Mouse (Mus musculus) urinary bladder, postnatal 25 days (tissue): ENCODE measurements around the gene Gm49366.
"Not testable (repeated sequence)": the region's sequence is repeated elsewhere in the genome, so short reads cannot be mapped to it uniquely, and the experiment has no call there.

ENCODE experiments used
- DNase-seq: peaks from one replicate; pipeline ENCODE4 v3.0.0; 2022; ENCODE audit warnings: low spot score

Gm49366 gene

GRCm38 (mm10) chr12:84032854-84033253 lies 5.9 kb upstream of the Gm49366 start:
- DNase-seq = no peak

DNA sequence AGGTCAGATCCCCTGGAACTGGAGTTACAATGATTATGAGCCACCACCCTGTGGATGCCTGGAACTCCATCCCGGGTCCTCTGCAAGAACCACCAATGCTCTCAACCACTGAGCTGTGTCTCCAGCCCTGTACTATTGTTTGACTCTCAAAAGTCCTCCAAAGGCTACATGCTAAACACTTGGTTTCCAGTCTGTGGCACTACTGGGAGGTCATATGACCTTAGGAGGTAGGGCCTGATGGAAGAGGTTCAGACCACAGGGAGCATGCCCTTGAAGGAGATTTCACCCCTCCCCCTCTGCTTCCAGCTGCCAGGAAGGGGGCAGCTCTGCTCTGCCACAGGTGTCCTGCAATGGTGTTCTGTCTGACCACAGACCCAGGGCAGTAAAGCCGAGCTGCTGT lies 5.4 kb upstream of the Gm49366 start:
- not testable (repeated sequence) for DNase-seq

DNA sequence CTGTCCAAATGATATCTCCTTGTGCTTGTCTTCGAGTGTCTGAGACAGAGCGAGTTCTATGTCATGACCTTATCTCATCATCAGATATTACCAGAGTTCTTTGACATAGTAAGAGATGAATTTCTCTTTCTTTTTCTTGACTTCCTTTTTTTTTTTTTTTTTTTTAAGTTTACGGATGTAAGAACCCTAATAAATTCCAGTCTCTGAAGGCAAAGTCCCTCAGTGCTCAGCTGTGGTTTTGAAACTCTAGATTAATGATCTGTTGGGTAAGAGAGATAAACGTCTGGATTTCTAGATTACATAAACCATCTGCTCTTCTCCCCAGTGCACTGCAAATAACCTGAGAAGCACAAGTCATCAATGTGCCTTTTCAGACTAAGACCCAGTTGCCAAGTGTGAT lies 4.6 kb upstream of the Gm49366 start:
- DNase-seq = no peak

DNA sequence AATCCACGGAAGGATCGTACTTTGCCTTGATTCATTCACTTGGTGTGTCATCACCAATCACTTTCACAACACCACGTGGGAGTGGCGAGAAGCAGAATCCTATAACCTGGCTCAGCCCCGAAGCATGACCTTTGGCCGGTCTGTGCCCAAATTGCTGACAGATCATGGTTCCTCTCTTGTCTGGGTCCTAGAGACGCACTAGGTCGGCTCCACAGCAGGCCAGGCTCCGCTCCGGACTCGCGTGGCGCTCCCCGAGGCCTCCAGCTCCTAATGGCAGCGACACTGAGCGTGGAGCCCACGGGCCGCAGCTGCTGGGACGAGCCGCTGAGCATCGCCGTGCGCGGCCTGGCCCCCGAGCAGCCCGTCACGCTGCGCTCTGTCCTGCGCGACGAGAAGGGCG lies 494 bp upstream of the Gm49366 start, which contains the start of gene Acot4:
TSS of gene Acot4 (plus strand) at position 139 of the 400 bp plus-strand sequence.
- DNase-seq = peak; percentile 16

GRCm38 (mm10) chr12:84042248-84042647 lies 3.5 kb downstream of the Gm49366 start:
- DNase-seq = no peak

GRCm38 (mm10) chr12:84044045-84044444 lies 5.3 kb downstream of the Gm49366 start:
- no peak for DNase-seq

DNA sequence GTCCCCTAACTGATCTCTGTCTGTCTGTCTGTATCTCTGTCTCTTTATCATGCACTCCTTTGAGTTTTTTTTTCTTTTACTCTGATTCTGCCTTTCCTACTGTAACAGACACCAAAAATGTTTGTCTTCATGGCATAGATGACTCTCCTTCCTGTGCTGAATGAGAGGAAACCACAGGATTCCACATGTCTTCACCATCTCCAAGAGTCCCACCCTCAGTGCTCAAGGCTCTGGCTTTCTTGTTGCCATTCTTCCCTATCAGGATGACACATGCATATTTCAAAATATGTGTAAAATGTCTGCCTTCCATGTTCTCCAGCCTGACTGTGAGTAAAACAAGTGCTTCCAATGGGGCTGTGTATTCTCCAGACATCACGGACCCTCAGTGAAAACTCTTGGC lies 8.2 kb downstream of the Gm49366 start:
- DNase-seq = no peak

DNA sequence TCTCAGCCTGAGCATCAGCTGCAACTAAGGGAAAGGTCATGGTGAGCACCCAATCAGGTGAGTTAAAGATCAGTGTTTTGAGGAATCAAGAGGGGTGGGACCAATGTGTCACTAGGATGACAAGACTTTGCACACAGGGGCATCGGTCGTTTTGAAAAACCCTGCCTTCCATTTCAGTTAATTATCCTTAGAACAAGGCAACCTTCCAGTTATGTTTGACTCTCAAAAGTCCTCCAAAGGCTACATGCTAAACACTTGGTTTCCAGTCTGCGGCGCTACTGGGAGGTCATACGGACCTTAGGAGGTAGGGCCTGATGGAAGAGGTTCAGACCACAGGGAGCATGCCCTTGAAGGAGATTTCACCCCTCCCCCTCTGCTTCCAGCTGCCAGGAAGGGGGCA lies 12.0 kb downstream of the Gm49366 start:
- not testable (repeated sequence) for DNase-seq

DNA sequence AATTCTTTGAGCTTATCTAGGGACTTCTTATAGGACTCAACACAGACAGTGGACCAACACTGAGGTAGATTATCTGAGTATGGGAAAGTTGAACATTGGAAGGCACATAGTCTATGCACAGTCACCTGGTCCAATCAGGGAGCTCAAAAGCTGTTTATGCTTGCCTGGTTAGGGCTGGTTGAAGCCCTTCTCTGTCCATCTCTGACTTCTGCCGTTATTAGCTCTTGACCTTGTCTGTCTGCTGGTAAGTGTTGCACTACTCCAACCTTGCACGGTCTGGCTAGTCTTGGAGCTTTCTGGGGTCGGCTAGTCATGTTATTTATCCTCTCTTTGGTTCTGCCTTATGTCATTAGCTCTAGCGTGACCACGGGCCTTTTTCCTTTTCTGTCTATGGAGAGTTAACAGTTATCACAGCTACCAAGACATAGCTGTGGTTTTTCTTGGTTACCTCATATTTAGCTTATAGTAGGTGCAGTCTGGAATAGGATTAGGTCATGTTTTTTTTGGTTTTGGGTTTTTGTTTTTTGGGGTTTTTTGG lies 13.3 kb downstream of the Gm49366 start, which contains the start of gene Acot3:
TSS of gene Acot3 (plus strand) at position 208 of the 538 bp plus-strand sequence.
- no peak for DNase-seq

GRCm38 (mm10) chr12:84052609-84053008 lies 13.9 kb downstream of the Gm49366 start:
- no peak for DNase-seq

- no peak for DNase-seq
Measured at GRCm38 (mm10) chr12:84053173-84053572, 14.4 kb downstream of the Gm49366 start.

DNA sequence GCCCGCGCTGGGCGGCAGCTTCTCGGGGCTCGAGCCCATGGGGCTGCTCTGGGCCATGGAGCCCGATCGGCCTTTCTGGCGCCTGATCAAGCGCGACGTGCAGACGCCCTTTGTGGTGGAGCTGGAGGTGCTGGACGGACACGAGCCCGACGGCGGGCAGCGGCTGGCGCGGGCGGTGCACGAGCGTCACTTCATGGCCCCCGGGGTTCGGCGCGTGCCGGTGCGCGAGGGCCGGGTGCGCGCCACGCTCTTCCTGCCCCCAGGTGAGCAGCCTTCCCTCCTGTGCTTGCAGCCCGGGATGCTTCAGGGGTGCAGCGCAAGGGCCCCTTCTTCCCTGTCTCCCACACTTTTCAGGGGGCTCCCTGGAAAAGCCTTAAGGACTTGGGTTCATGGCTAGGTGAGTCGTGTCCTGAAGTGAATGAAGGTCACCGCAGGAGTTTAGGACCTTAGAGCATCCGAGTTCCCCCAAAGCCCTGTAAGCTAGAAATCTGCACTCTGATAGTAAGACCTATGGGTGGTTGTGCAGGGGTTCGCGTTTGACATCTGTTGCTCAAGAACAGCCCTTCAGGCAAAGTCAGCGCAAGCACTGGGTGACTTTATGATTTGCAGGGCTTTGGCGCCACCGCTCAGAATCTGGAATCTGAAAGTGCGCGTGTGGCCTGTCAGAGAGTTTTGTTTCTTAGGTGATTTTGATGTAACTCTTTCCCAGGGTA lies 15.1 kb downstream of the Gm49366 start:
- DNase-seq = no peak

- DNase-seq = no peak
Measured at GRCm38 (mm10) chr12:84060946-84061345, 22.2 kb downstream of the Gm49366 start.

GRCm38 (mm10) chr12:84062336-84062735 lies 23.6 kb downstream of the Gm49366 start:
- no peak for DNase-seq

DNA sequence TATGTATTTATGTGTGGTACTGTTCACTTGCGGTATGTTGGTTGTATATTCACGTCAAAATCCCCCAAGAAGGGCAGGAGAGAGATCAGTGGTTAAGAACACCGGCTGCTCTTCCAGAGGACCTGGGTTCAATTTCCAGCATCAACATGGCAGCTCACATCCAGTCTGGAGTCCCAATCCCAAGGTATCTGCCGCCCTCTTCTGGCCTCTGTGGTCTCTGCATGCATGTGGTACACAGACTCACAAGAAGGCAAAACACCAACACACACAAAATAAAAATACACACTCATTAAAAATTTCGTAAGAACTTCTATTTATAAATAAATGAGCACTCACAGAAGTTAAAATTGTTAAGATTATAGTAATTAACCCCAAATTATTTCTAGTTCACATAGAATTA lies 24.5 kb downstream of the Gm49366 start:
- no peak for DNase-seq

DNA sequence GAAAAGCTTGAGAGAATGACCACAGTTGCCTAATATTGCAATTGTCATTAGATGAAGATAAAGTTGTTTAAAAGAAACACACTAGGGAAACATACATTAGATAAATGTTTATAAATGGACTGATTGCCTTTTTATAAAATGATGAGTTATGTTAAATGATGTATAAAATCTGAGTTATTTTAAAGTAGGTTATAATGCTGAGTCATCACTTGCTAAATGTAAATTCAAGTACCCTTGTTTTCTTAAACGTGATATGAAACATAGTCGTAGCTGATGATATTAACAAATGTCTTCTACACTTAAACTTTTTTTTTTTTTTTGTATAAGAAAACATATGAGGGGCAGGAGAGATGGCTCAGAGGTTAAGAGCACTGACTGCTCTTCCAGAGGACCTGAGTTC lies 25.1 kb downstream of the Gm49366 start:
- no peak for DNase-seq

DNA sequence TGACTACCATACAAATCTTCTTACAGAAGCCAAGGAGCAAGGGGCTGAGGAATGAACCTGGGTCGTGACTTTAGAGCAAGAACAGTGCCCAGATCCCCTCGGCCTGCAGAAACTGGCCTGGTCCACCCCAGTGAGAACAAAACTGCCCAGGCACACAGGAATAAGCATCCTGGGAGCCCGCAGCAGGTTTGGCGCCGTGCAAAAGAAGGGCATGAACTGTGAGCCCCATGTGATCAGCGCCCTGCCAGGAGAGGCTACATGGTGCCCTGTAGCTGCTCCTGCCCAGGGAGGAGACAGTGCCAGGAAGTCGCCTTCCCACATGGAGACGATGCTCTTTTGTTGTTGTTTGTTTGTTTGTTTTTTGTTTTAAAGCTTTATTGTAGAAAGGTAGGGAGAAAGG lies 25.9 kb downstream of the Gm49366 start:
- DNase-seq = no peak

GRCm38 (mm10) chr12:84067752-84068151 lies 29.0 kb downstream of the Gm49366 start:
- no peak for DNase-seq

DNA sequence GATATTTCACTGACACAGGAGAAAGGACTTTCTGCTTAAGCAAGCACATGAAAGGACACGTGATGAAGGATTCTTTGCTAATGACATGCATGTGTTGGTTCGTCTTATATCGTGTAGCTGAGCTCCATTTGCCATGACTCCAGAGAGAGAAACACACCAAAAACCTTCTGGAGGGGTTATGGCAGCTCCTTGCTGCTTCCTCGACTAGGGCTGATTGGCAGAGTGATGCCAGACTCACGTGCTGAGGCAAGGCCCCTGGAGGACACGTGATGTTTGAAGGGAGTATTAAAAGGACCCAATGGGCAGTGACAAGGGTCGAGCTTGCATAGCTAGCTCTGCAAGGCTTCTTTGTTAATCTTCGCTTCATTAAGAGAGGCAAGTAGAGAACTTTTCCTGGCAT lies 29.6 kb downstream of the Gm49366 start:
- DNase-seq = no peak

GRCm38 (mm10) chr12:84068986-84069385 lies 30.3 kb downstream of the Gm49366 start, which contains the start of gene Acot5:
Acot5 (plus strand) TSS chr12:84069325.
- DNase-seq = no peak

- DNase-seq = not testable (repeated sequence)
Measured at GRCm38 (mm10) chr12:84069582-84069981, 30.8 kb downstream of the Gm49366 start.

DNA sequence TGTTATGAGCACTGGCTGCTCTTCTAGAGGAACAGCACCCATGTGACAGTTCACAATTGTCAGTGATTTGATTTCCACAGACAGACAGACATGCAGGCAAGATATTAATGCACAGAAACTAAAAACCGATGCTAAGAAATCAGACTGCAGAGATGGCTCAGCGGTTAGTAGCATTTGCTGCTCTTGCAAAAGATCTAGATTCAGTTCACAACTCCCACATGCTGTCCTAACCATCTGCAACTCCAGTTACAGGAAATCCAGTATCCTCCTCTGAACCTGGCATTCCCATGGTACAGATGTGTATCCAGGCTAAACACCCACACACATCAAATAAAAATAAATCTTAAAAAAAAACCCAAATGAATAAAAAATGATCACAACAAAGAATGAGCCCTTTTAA lies 33.0 kb downstream of the Gm49366 start:
- DNase-seq = no peak

DNA sequence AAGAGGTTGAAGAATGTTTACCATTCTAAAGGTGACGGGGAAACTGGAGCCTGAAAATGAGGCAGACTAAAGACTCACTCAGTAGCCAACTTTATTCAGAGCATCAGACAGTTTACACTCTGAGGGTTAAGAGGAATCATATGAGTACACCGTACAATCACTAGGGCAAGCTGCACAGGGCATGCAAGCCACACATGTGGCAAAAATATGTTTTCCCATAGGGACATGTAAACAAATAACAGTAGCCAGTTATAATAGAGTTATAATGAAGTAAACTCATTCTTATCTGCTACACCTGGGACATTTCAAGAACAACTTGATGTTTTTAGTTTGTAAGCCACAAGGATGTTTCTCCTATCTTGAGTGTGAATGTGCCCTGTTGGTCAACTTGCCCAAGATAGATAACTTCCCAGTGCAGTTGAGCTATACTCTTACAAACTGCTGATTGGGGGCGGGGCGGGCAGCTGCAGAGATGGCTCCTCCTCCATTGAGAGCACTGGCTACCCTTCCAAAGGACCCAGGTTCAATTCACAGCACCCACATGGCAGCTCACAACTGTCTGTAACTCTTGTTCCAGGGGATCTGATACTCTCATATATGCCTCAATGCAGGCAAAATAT lies 38.7 kb downstream of the Gm49366 start:
- DNase-seq = no peak
